Mouse (Mus musculus) midbrain, embryonic 15.5 days (tissue): ENCODE measurements around the gene Sstr1. TPM values are rescaled to one million over a fixed set of nuclear protein-coding genes. Genes with fewer than 3 reads are reported as not detected.
A peak's percentile ranks its signal among the peaks of the same experiment; 100 is the strongest.

Experiments
- ATAC-seq: fragments of 200-750 bp; cut with Nextera tagmentation; replicated peaks from 2 replicates; pipeline ENCODE4 v1.8.0; 2017; ENCODE audit warnings: moderate TSS enrichment
- H3K27ac ChIP-seq: fragments of 300-500 bp; sonication (generic); 2 replicates; pipeline ENCODE4 v1.5.1; 2015; ENCODE audit warnings: mild to moderate bottlenecking, inconsistent platforms
- H3K27me3 ChIP-seq: fragments of 300-500 bp; sonication (generic); replicated peaks from 2 replicates; pipeline ENCODE4 v1.6.1; 2015; ENCODE audit warnings: inconsistent platforms
- H3K36me3 ChIP-seq: fragments of 300-500 bp; sonication (generic); replicated peaks from 2 replicates; pipeline ENCODE4 v1.6.1; 2015; ENCODE audit warnings: inconsistent platforms
- H3K4me1 ChIP-seq: fragments of 300-500 bp; sonication (generic); 2 replicates; pipeline ENCODE4 v1.6.1; 2015; ENCODE audit warnings: inconsistent platforms
- H3K4me2 ChIP-seq: fragments of 300-500 bp; sonication (generic); 2 replicates; pipeline ENCODE4 v1.6.1; 2015; ENCODE audit warnings: inconsistent platforms, mild to moderate bottlenecking, moderate library complexity
- H3K4me3 ChIP-seq: fragments of 300-500 bp; sonication (generic); 2 replicates; pipeline ENCODE4 v1.5.1; 2015; ENCODE audit warnings: mild to moderate bottlenecking, inconsistent platforms
- H3K9ac ChIP-seq: fragments of 300-500 bp; sonication (generic); 2 replicates; pipeline ENCODE4 v1.6.1; 2015; ENCODE audit warnings: mild to moderate bottlenecking, inconsistent platforms
- H3K9me3 ChIP-seq: fragments of 300-500 bp; sonication (generic); 2 replicates; pipeline ENCODE4 v1.6.1; 2016; ENCODE audit warnings: inconsistent platforms
- WGBS: fragments of 180-500 bp; shearing (Covaris S2); methylation state at CpG from one replicate; pipeline ENCODE4 v1.1.7; 2015; ENCODE audit warnings: mixed read lengths; 5-methylcytosine and 5-hydroxymethylcytosine counted together
- polyA plus RNA-seq: library from polyadenylated mRNA; unstranded; fragments of >200 nt; fragmentation: Nextera tagmentation; extraction: Ambion mirVana; gene quantifications from 2 replicates; pipeline ENCODE4 v1.2.1, GENCODE M21; 2015

Gene Sstr1
- 12.5 and 12.6 TPM in 2 replicates for polyA plus RNA-seq

- H3K4me3 ChIP-seq = peak within 1 kb of the TSS; percentile 53
- H3K9ac ChIP-seq = peak within 1 kb of the TSS; percentile 47
- 0 out of 2 replicates have a peak, but pooled peaks have one; percentile 18 for ATAC-seq
- peaks cover 40% of the 10 kb centered on the region for H3K27me3 ChIP-seq
- H3K36me3 ChIP-seq = no peaks in the 10 kb centered on the region
- 10% methylated on average over 21 of the region's 21 CpGs for WGBS
- H3K4me2 ChIP-seq = peak within 1 kb of the TSS; percentile 75
- peaks cover 35% of the 10 kb centered on the region for H3K4me1 ChIP-seq
- H3K9me3 ChIP-seq = no peaks in the 10 kb centered on the region
- no peak within 1 kb of the TSS for H3K27ac ChIP-seq
These were observed at the start of gene Sstr1 for GRCm38 (mm10) chr12:58211163-58212071. TSS of gene Sstr1 (plus strand) at chr12:58211772.

DNA sequence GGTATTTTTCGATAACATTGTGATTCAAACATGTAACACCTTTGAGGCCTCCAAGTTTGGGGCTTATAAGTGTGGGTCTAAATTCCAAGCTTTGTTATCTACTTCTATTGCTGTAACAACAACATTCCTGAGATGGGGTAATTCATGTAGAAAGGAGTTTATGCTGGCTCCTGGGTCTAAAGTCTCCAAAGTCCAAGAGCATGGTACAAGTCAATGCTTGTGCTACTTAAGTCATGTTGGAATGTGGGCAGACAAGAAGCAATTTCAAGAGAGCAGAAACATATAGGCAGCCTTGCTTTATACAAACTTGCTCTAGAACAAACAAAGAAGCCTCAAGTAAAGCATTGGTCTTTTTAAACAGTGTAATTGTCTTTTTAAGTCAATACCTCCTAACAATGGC is 12.8 kb upstream of the Sstr1 start:
- Histone ChIP-seq H3K36me3 (no peaks in the 10 kb centered on the region), H3K4me1 (no peaks in the 10 kb centered on the region), H3K4me3 (no peak overlapping the region), H3K27me3 (no peaks in the 10 kb centered on the region), H3K4me2 (no peak overlapping the region), H3K9me3 (no peaks in the 10 kb centered on the region), H3K9ac (no peak overlapping the region), H3K27ac (no peak overlapping the region)
- ATAC-seq = no peak
- WGBS = 95% methylated on average over 1 of the region's 1 CpGs

DNA sequence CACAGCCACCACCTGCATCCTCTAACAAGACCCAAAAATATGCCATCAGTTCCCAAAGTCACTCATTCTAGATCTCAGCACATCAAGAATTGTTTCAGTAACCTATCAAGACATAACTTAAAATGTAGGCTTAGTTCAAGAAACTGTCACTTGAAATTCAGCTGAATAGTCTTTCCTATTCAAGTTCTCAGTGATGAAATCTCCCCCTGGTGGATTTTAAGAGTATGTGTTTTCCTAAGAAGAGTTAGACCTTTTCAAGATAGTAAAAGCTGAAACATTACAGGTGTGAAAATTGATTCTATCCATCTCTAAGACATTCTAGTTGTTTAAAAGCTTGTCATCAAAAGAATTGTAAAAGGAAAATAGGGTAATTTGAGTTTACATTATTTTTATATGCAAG is 10.4 kb upstream of the Sstr1 start:
- no peak overlapping the region for H3K4me3 ChIP-seq
- no peaks in the 10 kb centered on the region for H3K27me3 ChIP-seq
- no peaks in the 10 kb centered on the region for H3K4me1 ChIP-seq
- no peak overlapping the region for H3K9ac ChIP-seq
- H3K9me3 ChIP-seq = no peaks in the 10 kb centered on the region
- no peak overlapping the region for H3K4me2 ChIP-seq
- no peak for ATAC-seq
- no peak overlapping the region for H3K27ac ChIP-seq
- no peaks in the 10 kb centered on the region for H3K36me3 ChIP-seq

DNA sequence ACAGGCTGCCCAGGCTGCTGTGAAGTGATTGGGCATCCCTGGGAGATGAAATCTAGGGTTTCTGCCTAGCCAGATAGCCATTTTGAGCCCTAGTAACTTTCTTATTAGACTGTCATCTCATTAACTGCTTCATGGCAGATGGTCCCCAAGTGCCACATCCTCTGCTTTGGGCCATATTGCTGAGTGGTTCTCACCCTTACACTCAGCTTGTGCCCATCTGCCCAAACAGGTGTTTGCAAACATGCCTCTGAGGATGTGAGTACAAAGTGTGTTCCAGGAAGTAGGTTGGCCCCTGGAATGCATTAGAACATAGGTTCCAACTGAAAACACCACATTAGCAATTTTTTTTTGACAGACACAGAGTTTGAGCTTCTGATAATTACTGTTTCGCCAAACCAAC is 3.6 kb upstream of the Sstr1 start:
- Histone ChIP-seq H3K4me1 (peaks cover 17% of the 10 kb centered on the region), H3K9me3 (no peaks in the 10 kb centered on the region), H3K4me2 (no peak overlapping the region), H3K27me3 (peaks cover 17% of the 10 kb centered on the region), H3K9ac (no peak overlapping the region), H3K27ac (no peak overlapping the region), H3K4me3 (no peak overlapping the region), H3K36me3 (no peaks in the 10 kb centered on the region)
- 88% methylated on average over 1 of the region's 1 CpGs for WGBS
- ATAC-seq = no peak

DNA sequence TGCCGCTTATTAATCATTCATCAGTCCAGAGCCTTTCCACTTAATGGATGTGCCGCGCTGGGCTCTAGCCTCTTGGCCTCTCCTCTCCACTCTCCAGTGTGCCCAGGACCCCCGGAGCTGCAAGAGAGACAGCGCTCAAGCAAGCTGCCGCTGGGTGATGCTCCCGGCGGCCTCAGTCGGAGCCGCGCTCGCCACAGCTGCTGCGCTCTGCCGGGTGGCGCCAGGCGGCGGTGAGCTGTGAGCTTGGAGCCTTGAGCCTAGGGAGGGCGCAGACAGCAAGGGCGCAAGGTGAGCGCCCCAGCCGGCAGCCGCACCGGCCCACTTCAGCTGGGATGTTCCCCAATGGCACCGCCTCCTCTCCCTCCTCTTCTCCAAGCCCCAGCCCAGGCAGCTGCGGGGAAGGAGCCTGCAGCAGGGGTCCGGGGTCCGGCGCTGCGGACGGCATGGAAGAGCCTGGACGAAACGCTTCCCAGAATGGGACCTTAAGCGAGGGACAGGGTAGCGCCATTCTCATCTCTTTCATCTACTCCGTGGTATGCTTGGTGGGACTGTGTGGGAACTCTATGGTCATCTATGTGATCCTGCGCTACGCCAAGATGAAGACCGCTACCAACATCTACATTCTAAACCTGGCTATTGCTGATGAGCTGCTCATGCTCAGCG is 820 bp downstream of the Sstr1 start:
- peaks cover 40% of the 10 kb centered on the region for H3K27me3 ChIP-seq
- 1% methylated on average over 38 of the region's 39 CpGs for WGBS
- peak overlapping the region; percentile 53 for H3K4me3 ChIP-seq
- H3K9ac ChIP-seq = peak overlapping the region; percentile 47
- no peaks in the 10 kb centered on the region for H3K36me3 ChIP-seq
- ATAC-seq = peak; percentile 78
- no peak overlapping the region for H3K27ac ChIP-seq
- H3K4me2 ChIP-seq = peak overlapping the region; percentile 75
- H3K9me3 ChIP-seq = no peaks in the 10 kb centered on the region
- H3K4me1 ChIP-seq = peaks cover 35% of the 10 kb centered on the region

- WGBS = 3% methylated on average over 29 of the region's 29 CpGs
- peaks cover 35% of the 10 kb centered on the region for H3K4me1 ChIP-seq
- ATAC-seq = peak; percentile 67
- no peak overlapping the region for H3K27ac ChIP-seq
- H3K36me3 ChIP-seq = no peaks in the 10 kb centered on the region
- peak overlapping the region; percentile 47 for H3K9ac ChIP-seq
- no peaks in the 10 kb centered on the region for H3K9me3 ChIP-seq
- H3K4me2 ChIP-seq = peak overlapping the region; percentile 75
- peak overlapping the region; percentile 53 for H3K4me3 ChIP-seq
- H3K27me3 ChIP-seq = peaks cover 40% of the 10 kb centered on the region
These were observed 1.4 kb downstream of the Sstr1 start for GRCm38 (mm10) chr12:58212924-58213450.

DNA sequence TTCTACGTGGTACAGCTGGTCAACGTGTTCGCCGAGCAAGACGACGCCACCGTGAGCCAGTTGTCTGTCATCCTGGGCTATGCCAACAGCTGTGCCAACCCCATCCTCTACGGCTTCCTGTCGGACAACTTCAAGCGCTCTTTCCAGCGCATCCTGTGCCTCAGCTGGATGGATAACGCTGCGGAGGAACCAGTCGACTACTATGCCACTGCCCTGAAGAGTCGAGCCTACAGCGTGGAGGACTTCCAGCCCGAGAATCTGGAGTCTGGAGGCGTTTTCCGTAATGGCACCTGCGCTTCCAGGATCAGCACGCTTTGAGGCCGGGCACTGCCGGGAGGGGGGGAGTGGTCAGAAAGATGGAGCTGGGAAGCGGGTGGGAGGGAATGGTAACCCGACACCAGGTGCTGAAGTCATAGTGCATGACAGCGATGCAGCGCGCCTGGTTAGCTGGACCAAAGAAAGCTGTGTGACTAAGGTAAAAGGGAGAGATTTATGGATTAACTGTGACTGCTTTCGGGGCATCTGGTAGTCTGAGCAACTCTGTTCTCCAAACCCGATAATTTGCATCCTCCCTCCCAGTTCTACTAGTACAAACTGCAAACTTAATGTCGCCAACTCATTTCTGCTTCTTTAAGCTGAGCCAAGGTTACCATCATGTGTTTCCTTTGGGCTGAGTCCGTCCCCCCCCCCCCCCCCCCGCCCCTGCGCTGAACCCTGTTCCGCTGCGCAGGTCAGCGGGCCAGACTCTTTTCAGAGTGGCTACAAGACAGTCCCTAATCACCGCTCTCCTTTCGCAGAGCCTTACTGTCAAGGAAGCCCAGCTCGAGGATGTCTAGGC is 2.1 kb downstream of the Sstr1 start:
- Histone ChIP-seq H3K9ac (peak overlapping the region; percentile 47), H3K4me3 (peak overlapping the region; percentile 53), H3K4me1 (peaks cover 35% of the 10 kb centered on the region), H3K27me3 (peaks cover 40% of the 10 kb centered on the region), H3K27ac (no peak overlapping the region), H3K36me3 (no peaks in the 10 kb centered on the region), H3K9me3 (no peaks in the 10 kb centered on the region), H3K4me2 (peak overlapping the region; percentile 75)
- ATAC-seq = peak; percentile 50
- under 1% methylated on average over 40 of the region's 40 CpGs for WGBS

GRCm38 (mm10) chr12:58214289-58215136 is 2.9 kb downstream of the Sstr1 start:
- no peaks in the 10 kb centered on the region for H3K36me3 ChIP-seq
- no peak overlapping the region for H3K9ac ChIP-seq
- H3K27me3 ChIP-seq = peaks cover 40% of the 10 kb centered on the region
- H3K4me1 ChIP-seq = peaks cover 35% of the 10 kb centered on the region
- H3K4me2 ChIP-seq = peak overlapping the region; percentile 75
- H3K9me3 ChIP-seq = no peaks in the 10 kb centered on the region
- no peak overlapping the region for H3K27ac ChIP-seq
- peak overlapping the region; percentile 53 for H3K4me3 ChIP-seq
- WGBS = 4% methylated on average over 13 of the region's 13 CpGs
- no peak for ATAC-seq

DNA sequence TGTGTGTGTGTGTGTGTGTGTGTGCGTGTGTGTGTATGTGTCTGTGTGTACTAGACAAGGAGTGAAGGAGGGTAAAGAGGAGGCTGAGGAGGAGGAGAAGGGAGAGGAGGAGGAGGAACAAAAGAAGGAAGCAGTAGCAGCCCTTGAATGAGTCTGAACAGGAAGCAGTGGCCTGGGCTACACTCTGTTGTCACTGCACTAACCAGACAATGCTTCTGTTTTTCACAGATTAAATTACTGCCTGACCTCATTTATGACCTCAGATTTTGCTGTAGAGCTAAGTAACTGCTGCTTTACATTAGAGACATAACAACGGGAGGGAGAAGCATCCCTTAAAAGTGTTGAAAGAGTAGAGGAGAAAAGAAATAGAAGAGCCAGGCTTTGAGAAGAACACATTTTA is 4.6 kb downstream of the Sstr1 start:
- Histone ChIP-seq H3K9me3 (no peaks in the 10 kb centered on the region), H3K4me1 (peaks cover 33% of the 10 kb centered on the region), H3K27ac (no peak overlapping the region), H3K4me2 (no peak overlapping the region), H3K9ac (no peak overlapping the region), H3K4me3 (no peak overlapping the region), H3K36me3 (no peaks in the 10 kb centered on the region), H3K27me3 (peaks cover 33% of the 10 kb centered on the region)
- no peak for ATAC-seq
- WGBS = 61% methylated on average over 2 of the region's 2 CpGs

- ATAC-seq = no peak
- peaks cover 12% of the 10 kb centered on the region for H3K27me3 ChIP-seq
- H3K4me3 ChIP-seq = no peak overlapping the region
- no peak overlapping the region for H3K4me2 ChIP-seq
- no peaks in the 10 kb centered on the region for H3K9me3 ChIP-seq
- H3K4me1 ChIP-seq = peaks cover 7% of the 10 kb centered on the region
- H3K36me3 ChIP-seq = no peaks in the 10 kb centered on the region
- H3K9ac ChIP-seq = no peak overlapping the region
- no peak overlapping the region for H3K27ac ChIP-seq
- whole genome bisulfite sequencing = 84% methylated on average over 3 of the region's 3 CpGs
These were observed 7.5 kb downstream of the Sstr1 start for GRCm38 (mm10) chr12:58219078-58219477.

GRCm38 (mm10) chr12:58225644-58226043 is 14.1 kb downstream of the Sstr1 start:
- Histone ChIP-seq H3K9me3 (no peaks in the 10 kb centered on the region), H3K4me1 (no peaks in the 10 kb centered on the region), H3K4me3 (no peak overlapping the region), H3K4me2 (no peak overlapping the region), H3K9ac (no peak overlapping the region), H3K36me3 (no peaks in the 10 kb centered on the region), H3K27me3 (no peaks in the 10 kb centered on the region), H3K27ac (no peak overlapping the region)
- WGBS = 75% methylated on average over 5 of the region's 5 CpGs
- ATAC-seq = no peak
